Mouse (Mus musculus): ENCODE data around the gene Olfr1291-ps1.

GRCm38 (mm10) chr2:111473801-111474200 is 23.2 kb upstream of the Olfr1291-ps1 start, which contains the start of gene Olfr1288:
- TF ChIP-seq POLR2AphosphoS5 (IDR thresholded peaks at IDR 0.05; ENCODE audit: insufficient replicate concordance, low read depth, low read length) (no peak), CTCF (IDR thresholded peaks at IDR 0.05; ENCODE audit: low read depth, low read length) (no peak), GATA1 (IDR thresholded peaks at IDR 0.05; ENCODE audit: borderline replicate concordance, low read length) (no peak)

Data from G1E (cell line).